Mouse (Mus musculus) retina, embryonic 14.5 days (tissue): ENCODE results near the gene Gpd1.
"Not testable (repeated sequence)": the region's sequence is repeated elsewhere in the genome, so short reads cannot be mapped to it uniquely, and the experiment has no call there.

Source experiments
- DNase-seq: peaks from one replicate; pipeline ENCODE4 v3.0.0-alpha.2; 2015; ENCODE audit warnings: low spot score

Gene Gpd1

GRCm38 (mm10) chr15:99723120-99723514 lies 5.8 kb downstream of the Gpd1 start:
- DNase-seq = no peak

- DNase-seq = no peak
Observed at GRCm38 (mm10) chr15:99723515-99724291, 6.4 kb downstream of the Gpd1 start.

GRCm38 (mm10) chr15:99724292-99725021 lies 7.1 kb downstream of the Gpd1 start:
- peak; percentile 88 for DNase-seq

GRCm38 (mm10) chr15:99725341-99726155 lies 8.2 kb downstream of the Gpd1 start, which contains the start of gene Cox14:
Gene Cox14, plus strand, starts transcription at chr15:99725618.
- DNase-seq = peak; percentile 99

DNA sequence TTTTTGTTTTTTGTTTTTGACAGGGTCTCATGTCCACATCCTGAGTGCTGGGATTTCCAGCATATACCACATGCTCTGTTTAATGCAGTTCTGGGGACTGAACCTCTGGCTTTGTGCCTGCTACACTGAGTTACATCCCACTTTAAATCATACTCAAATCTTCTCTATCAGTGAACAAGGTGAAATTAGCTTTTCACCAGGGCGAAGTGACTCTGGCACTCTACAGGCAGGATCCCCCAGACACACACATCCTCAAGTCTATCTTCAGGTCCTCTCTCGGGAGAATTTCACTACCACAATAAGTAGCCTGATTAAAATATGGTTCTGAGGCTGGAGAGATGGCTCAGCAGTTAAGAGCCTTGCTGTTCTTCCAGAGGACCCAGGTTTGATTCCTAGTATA lies 9.2 kb downstream of the Gpd1 start:
- no peak for DNase-seq

GRCm38 (mm10) chr15:99727039-99727438 lies 9.7 kb downstream of the Gpd1 start:
- DNase-seq = not testable (repeated sequence)

- no peak for DNase-seq
Observed at GRCm38 (mm10) chr15:99727525-99727924, 10.2 kb downstream of the Gpd1 start.

- DNase-seq = no peak
Observed at GRCm38 (mm10) chr15:99728211-99728610, 10.9 kb downstream of the Gpd1 start.

GRCm38 (mm10) chr15:99729056-99729783 lies 11.9 kb downstream of the Gpd1 start:
- no peak for DNase-seq

- DNase-seq = no peak
Observed at GRCm38 (mm10) chr15:99731167-99731566, 13.9 kb downstream of the Gpd1 start.

- DNase-seq = no peak
Observed at GRCm38 (mm10) chr15:99731678-99732077, 14.4 kb downstream of the Gpd1 start.

DNA sequence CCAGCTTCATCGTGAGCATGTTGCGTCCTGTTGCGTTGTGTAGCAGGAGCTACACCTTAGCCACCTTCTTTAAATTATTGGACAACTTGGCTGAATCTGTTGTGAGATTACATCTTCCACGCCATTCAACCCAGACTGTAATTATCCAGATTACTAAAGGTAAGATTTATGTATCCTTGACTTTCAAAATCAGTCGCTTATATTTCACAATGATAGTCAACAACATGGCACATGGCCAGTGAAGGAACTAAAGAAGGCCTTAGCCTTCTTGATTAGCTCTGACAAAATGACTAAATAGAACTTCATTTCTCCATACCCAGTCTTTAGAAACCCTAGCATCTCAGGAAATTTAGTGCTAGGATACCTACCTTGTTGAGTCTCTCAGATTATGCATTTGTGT lies 15.9 kb downstream of the Gpd1 start:
- no peak for DNase-seq

DNA sequence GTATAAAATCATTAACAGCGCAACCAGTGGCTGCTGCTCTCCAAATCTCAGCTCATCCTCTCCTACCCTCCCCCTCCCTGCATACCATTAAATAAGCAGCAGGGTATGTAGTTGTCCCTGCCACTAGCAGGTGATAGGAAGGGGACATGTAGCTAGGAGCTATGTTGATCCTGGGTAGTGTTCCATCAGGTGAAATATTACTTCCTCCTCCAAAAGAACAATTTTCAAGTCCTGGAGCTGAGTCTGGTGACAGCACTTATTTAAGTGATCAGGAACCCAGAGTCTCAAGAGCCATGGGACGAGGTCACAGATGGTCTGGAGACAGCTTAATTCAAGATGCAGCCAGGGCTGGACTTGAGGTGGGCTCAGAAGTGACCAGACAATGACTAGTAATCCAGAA lies 18.3 kb downstream of the Gpd1 start:
- DNase-seq = no peak

DNA sequence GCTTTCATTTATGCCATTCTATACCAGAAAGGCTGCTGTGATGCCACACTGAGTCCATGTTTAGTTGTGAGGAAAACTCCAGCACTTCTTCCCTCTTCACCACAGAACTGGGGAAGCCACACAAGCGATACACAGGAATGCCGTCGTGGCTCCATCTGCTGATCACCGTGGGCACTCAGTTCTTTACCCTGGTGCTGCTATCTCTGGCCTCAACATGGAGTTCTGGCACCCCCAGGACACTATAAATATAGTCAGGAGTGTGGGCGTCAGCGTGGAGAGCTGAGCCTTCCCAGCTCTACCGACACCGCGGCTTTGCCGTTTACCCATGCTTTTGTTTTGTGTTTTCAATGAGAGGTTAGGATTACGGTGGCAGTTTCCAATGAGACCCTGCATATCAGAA lies 19.4 kb downstream of the Gpd1 start:
- no peak for DNase-seq

DNA sequence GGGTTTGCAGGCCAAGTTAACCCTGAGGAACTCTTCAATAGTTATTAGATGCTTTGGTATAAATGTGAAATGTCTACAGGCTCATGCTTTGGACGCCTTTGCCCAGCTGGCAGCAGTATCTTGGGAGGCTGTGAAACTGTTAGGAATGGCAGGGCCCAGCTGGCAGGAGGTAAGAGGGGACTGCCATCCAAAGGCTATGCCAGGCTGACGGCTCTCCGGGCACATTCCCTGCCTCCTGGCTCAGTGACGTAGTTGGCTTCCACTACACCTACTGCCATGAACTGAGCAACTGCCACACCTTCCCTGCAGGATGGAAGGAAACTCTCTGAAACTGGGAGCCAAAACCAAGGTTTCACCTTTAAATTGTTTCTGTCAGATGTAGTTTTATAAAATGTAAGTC lies 22.9 kb downstream of the Gpd1 start:
- no peak for DNase-seq

DNA sequence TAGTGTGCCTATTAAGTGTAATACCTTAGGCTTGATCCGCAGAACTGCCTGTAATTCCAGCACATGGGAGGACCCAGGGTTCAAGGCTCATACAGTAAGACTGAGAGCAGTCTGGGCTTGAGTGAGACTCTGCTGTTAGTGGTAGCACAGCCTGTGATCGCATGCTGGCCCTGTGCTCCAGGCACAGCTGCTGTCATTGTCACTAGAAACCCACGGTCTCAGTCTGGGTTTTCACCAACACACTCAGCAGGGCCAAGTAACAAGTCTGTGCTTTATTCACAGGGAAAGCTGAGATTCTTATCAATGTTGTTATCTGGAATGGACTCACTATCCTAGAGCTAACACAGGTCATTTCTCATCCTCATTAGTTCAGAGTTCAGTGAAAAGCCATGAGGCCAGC lies 36.9 kb downstream of the Gpd1 start:
- DNase-seq = no peak

GRCm38 (mm10) chr15:99767467-99767866 lies 50.2 kb downstream of the Gpd1 start:
- no peak for DNase-seq

GRCm38 (mm10) chr15:99768761-99769160 lies 51.4 kb downstream of the Gpd1 start:
- no peak for DNase-seq

DNA sequence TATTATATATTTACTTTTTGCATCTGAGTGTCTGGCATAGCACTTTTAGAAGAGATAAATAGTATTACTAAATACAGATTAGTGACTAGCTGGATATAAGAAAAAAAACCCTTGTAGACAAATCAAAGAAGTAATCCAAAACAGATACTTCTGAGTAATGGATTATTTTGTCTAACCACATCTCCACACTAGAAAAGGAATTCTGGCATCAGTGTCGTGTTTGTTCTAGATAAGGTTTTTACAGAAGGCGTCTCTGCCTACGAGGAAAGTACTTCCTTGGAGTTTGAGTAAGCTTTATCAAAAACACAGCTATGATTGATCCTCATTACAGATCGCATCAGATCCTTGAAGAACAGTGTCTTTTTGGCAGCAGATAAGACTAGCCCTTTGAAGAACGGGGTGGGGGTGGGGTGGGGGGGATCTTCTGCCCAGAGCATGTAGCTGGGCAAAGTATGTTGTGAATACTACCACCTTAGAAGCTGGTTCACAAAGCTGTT lies 53.7 kb downstream of the Gpd1 start:
- DNase-seq = no peak

- DNase-seq = peak; percentile 54
Observed at GRCm38 (mm10) chr15:99771601-99772276, 54.4 kb downstream of the Gpd1 start.

DNA sequence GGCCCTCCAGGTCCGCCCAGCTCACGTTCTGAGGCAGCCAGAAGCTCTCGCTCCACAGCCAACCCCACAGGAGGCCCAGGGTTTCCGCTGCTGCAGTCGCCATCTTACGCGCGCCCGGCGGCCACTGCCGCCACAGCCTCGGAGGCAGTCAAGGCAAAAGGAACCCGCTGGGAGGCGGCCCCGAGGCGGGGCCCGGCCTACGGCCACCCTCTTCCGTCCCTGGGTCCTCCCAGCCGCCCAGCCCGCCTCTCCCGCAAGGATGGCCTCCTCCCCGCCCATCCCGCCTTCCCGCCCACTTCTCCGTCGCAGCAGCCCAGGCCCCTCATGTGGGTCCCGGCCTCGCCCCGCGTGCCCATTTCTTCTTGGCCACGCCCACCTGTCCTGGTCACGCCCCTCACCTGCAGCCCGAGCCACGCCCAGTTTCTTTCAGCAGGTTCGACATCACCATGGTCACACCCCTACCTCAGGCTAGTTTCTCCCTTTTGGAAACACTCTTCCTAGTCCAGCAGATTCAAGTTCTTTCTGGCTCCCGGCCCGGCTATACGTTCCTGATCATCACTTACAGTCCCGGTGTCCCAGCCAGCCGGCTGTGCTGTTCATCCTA lies 55.1 kb downstream of the Gpd1 start:
- peak; percentile 83 for DNase-seq
